Mouse (Mus musculus): ENCODE measurements around the gene Sec22c. TPM values are rescaled to one million over a fixed set of nuclear protein-coding genes. Genes with fewer than 3 reads are reported as not detected.
A peak's percentile ranks its signal among the peaks of the same experiment; 100 is the strongest.

Sec22c gene
- total RNA-seq, 2 experiments from 2014 or later = 32.5 to 33.0 TPM

GRCm38 (mm10) chr9:121697150-121698049, 7.9 kb downstream of the Sec22c start:
- intact Hi-C loops (cut with DNase I) = no loop called here
- DNase-seq (ENCODE audit: extremely low spot score in 1 of 2, low spot score in 2 of 2) = peak in 1 of 2 experiments; percentile 74

GRCm38 (mm10) chr9:121696626-121697025, 8.7 kb downstream of the Sec22c start:
- DNase-seq (ENCODE audit: extremely low spot score in 1 of 2, low spot score in 2 of 2) = peak in 1 of 2 experiments; percentile 29
- intact Hi-C loops (cut with DNase I) = no loop called here

GRCm38 (mm10) chr9:121694736-121695135, 10.6 kb downstream of the Sec22c start:
- intact Hi-C loops (cut with DNase I) = no loop called here

GRCm38 (mm10) chr9:121690734-121691133, 14.6 kb downstream of the Sec22c start:
- intact Hi-C loops (cut with DNase I) = no loop called here
- no peak for DNase-seq (ENCODE audit: extremely low spot score in 1 of 2, low spot score in 2 of 2)

More at GRCm38 (mm10) chr9:121694736-121695135, 10.6 kb downstream of the Sec22c start:
- DNase-seq (ENCODE audit: extremely low spot score in 1 of 2, low spot score in 2 of 2) = no peak

GRCm38 (mm10) chr9:121690200-121690651, 15.1 kb downstream of the Sec22c start:
- DNase-seq (ENCODE audit: extremely low spot score in 1 of 2, low spot score in 2 of 2) = peak in 1 of 2 experiments; percentile 76

GRCm38 (mm10) chr9:121684702-121685101, 20.6 kb downstream of the Sec22c start:
- intact Hi-C loops (cut with DNase I) = no loop called here
- DNase-seq (ENCODE audit: extremely low spot score in 1 of 2, low spot score in 2 of 2) = no peak

More at GRCm38 (mm10) chr9:121690200-121690651, 15.1 kb downstream of the Sec22c start:
- intact Hi-C loops (cut with DNase I) = no loop called here

GRCm38 (mm10) chr9:121682037-121682680, 23.1 kb downstream of the Sec22c start:
- intact Hi-C loops (cut with DNase I) = no loop called here
- no peak for DNase-seq (ENCODE audit: extremely low spot score in 1 of 2, low spot score in 2 of 2)

- intact Hi-C loops (cut with DNase I) = no loop called here
- DNase-seq (ENCODE audit: extremely low spot score in 1 of 2, low spot score in 2 of 2) = no peak
These were observed 24.1 kb downstream of the Sec22c start for GRCm38 (mm10) chr9:121681191-121681590.

- peak in 1 of 2 experiments; percentile 76 for DNase-seq (ENCODE audit: extremely low spot score in 1 of 2, low spot score in 2 of 2)
- intact Hi-C loops (cut with DNase I) = loop anchor here (5.0 kb wide), 1 partner anchor 37 kb away; the partner anchor contains the start of genes Lyzl4 and Vipr1
These were observed 25.7 kb downstream of the Sec22c start for GRCm38 (mm10) chr9:121679549-121679948.

GRCm38 (mm10) chr9:121677476-121677875, 27.8 kb downstream of the Sec22c start:
- DNase-seq (ENCODE audit: extremely low spot score in 1 of 2, low spot score in 2 of 2) = no peak
- intact Hi-C loops (cut with DNase I) = loop anchor here (5.0 kb wide), 1 partner anchor 35 kb away; the partner anchor contains the start of genes Lyzl4 and Vipr1

- intact Hi-C loops (cut with DNase I) = loop anchor here (5.0 kb wide), 1 partner anchor 35 kb away; the partner anchor contains the start of genes Lyzl4 and Vipr1
- no peak for DNase-seq (ENCODE audit: extremely low spot score in 1 of 2, low spot score in 2 of 2)
These were observed 28.2 kb downstream of the Sec22c start for GRCm38 (mm10) chr9:121677069-121677468.

GRCm38 (mm10) chr9:121675556-121675955, 29.7 kb downstream of the Sec22c start:
- intact Hi-C loops (cut with DNase I) = loop anchor here (5.0 kb wide), 1 partner anchor 33 kb away; the partner anchor contains the start of genes Lyzl4 and Vipr1
- no peak for DNase-seq (ENCODE audit: extremely low spot score in 1 of 2, low spot score in 2 of 2)

GRCm38 (mm10) chr9:121675011-121675410, 30.3 kb downstream of the Sec22c start:
- intact Hi-C loops (cut with DNase I) = loop anchor here (5.0 kb wide), 1 partner anchor 33 kb away; the partner anchor contains the start of genes Lyzl4 and Vipr1
- DNase-seq (ENCODE audit: extremely low spot score in 1 of 2, low spot score in 2 of 2) = no peak

- intact Hi-C loops (cut with DNase I) = no loop called here
- DNase-seq (ENCODE audit: extremely low spot score in 1 of 2, low spot score in 2 of 2) = no peak
These were observed 31.6 kb downstream of the Sec22c start for GRCm38 (mm10) chr9:121673716-121674115.

GRCm38 (mm10) chr9:121672311-121672710, 33.0 kb downstream of the Sec22c start:
- DNase-seq (ENCODE audit: extremely low spot score in 1 of 2, low spot score in 2 of 2) = no peak
- intact Hi-C loops (cut with DNase I) = no loop called here

- intact Hi-C loops (cut with DNase I) = no loop called here
- DNase-seq (ENCODE audit: extremely low spot score in 1 of 2, low spot score in 2 of 2) = no peak
These were observed 34.0 kb downstream of the Sec22c start for GRCm38 (mm10) chr9:121671300-121671699.

- intact Hi-C loops (cut with DNase I) = loop anchor here (5.0 kb wide), 1 partner anchor 192 kb away; no protein-coding TSS in a partner anchor
- DNase-seq (ENCODE audit: extremely low spot score in 1 of 2, low spot score in 2 of 2) = peak in 1 of 2 experiments; percentile 78
These were observed 35.9 kb downstream of the Sec22c start for GRCm38 (mm10) chr9:121669348-121669791.

GRCm38 (mm10) chr9:121667822-121668221, 37.5 kb downstream of the Sec22c start:
- intact Hi-C loops (cut with DNase I) = loop anchor here (5.0 kb wide), 1 partner anchor 191 kb away; no protein-coding TSS in a partner anchor
- DNase-seq (ENCODE audit: extremely low spot score in 1 of 2, low spot score in 2 of 2) = no peak
